Mouse (Mus musculus) forebrain, postnatal 0 days (tissue): ENCODE results near the gene Jak3. TPM values are rescaled to one million over a fixed set of nuclear protein-coding genes. Genes with fewer than 3 reads are reported as not detected.

Experiments
- ATAC-seq: fragments of 200-750 bp; cut with Nextera tagmentation; 2 replicates; pipeline ENCODE4 v1.8.0; 2017; ENCODE audit warnings: mild to moderate bottlenecking, moderate library complexity
- DNase-seq: peaks from one replicate; pipeline ENCODE4 v3.0.0-alpha.2; 2015
- H3K27ac ChIP-seq: fragments of 300-500 bp; sonication (generic); 2 replicates; pipeline ENCODE4 v1.5.1; 2014; ENCODE audit warnings: low read depth, mild to moderate bottlenecking, antibody characterized with exemption, low read length, moderate library complexity, mixed read lengths
- H3K27me3 ChIP-seq: fragments of 300-500 bp; sonication (generic); 2 replicates; pipeline ENCODE4 v1.6.1; 2014; ENCODE audit warnings: mild to moderate bottlenecking, low read length, mixed read lengths; ENCODE audit not compliant: insufficient read depth
- H3K36me3 ChIP-seq: fragments of 300-500 bp; sonication (generic); 2 replicates; pipeline ENCODE4 v1.6.1; 2014; ENCODE audit warnings: mild to moderate bottlenecking, moderate library complexity; ENCODE audit not compliant: insufficient read depth
- H3K4me1 ChIP-seq: fragments of 300-500 bp; sonication (generic); 2 replicates; pipeline ENCODE4 v1.6.1; 2014; ENCODE audit warnings: antibody characterized with exemption; ENCODE audit not compliant: insufficient read depth
- H3K4me2 ChIP-seq: fragments of 300-500 bp; sonication (generic); 2 replicates; pipeline ENCODE4 v1.6.1; 2014; ENCODE audit warnings: low read depth, mild to moderate bottlenecking, moderate library complexity
- H3K4me3 ChIP-seq: fragments of 300-500 bp; sonication (generic); 2 replicates; pipeline ENCODE4 v1.5.1; 2014; ENCODE audit warnings: low read depth, low read length, mixed read lengths
- H3K9ac ChIP-seq: fragments of 300-500 bp; sonication (generic); 2 replicates; pipeline ENCODE4 v1.6.1; 2014; ENCODE audit warnings: mild to moderate bottlenecking
- H3K9me3 ChIP-seq: fragments of 300-500 bp; sonication (generic); 2 replicates; pipeline ENCODE4 v1.6.1; 2016; ENCODE audit warnings: low read length
- CTCF ChIP-seq: sonication (generic); IDR thresholded peaks from 2 replicates; pipeline ENCODE4 v1.5.1; 2016; ENCODE audit warnings: antibody characterized with exemption, control low read depth, low read depth
- WGBS: fragments of 180-500 bp; shearing (Covaris S2); extraction: QIAGEN DNeasy Blood & Tissue Kit; methylation state at CpG from one replicate; pipeline ENCODE4 v1.1.7; 2014; 5-methylcytosine and 5-hydroxymethylcytosine counted together
- polyA plus RNA-seq: library from polyadenylated mRNA; unstranded; fragments of >200 nt; fragmentation: Nextera tagmentation; extraction: Ambion mirVana; gene quantifications from 2 replicates; pipeline ENCODE4 v1.2.1, GENCODE M21; 2015
- total RNA-seq: library from RNA; depleted of rRNA; stranded (reverse); fragments of >200 nt; gene quantifications from 2 replicates; pipeline ENCODE4 v1.2.3, GENCODE M21; 2014; rRNA removed

Jak3 gene
- total RNA-seq: 5.2 and 7.3 TPM in 2 replicates
- 2.8 and 4.4 TPM in 2 replicates for polyA plus RNA-seq

- Histone ChIP-seq H3K4me3 (peak within 1 kb of the TSS; percentile 47), H3K9ac (peak within 1 kb of the TSS; percentile 62), H3K9me3 (no peaks in the 10 kb centered on the region), H3K27me3 (peaks cover 26% of the 10 kb centered on the region), H3K27ac (peak within 1 kb of the TSS; percentile 76), H3K36me3 (no peaks in the 10 kb centered on the region), H3K4me2 (peak within 1 kb of the TSS; percentile 70), H3K4me1 (peaks cover 11% of the 10 kb centered on the region; the same call in 1 of the 2 replicates)
- 3% methylated on average over 39 of the region's 40 CpGs for WGBS
- peak; percentile 67 for ATAC-seq
- peak; percentile 89 for DNase-seq
- TF ChIP-seq CTCF: no peak
These were observed at the start of gene Jak3 for GRCm38 (mm10) chr8:71676020-71676741. TSS of gene Jak3 (plus strand) at chr8:71676296.

GRCm38 (mm10) chr8:71626753-71627152 is 49.3 kb upstream of the Jak3 start:
- WGBS: 84% methylated on average over 9 of the region's 9 CpGs
- no peaks in the 10 kb centered on the region for H3K27me3 ChIP-seq
- ATAC-seq: no peak

GRCm38 (mm10) chr8:71627265-71628099 is 48.6 kb upstream of the Jak3 start:
- H3K4me3 ChIP-seq: no peak overlapping the region
- peaks cover 38% of the 10 kb centered on the region for H3K36me3 ChIP-seq
- DNase-seq (no peak), ATAC-seq (no peak)
- H3K9me3 ChIP-seq: no peaks in the 10 kb centered on the region
- TF ChIP-seq CTCF: no peak
- no peaks in the 10 kb centered on the region for H3K27me3 ChIP-seq
- peaks cover 9% of the 10 kb centered on the region for H3K4me1 ChIP-seq
- H3K27ac ChIP-seq: no peak overlapping the region
- H3K9ac ChIP-seq: no peak overlapping the region
- 57% methylated on average over 9 of the region's 9 CpGs for WGBS
- H3K4me2 ChIP-seq: no peak overlapping the region

More at GRCm38 (mm10) chr8:71626753-71627152, 49.3 kb upstream of the Jak3 start:
- no peaks in the 10 kb centered on the region for H3K9me3 ChIP-seq
- peaks cover 9% of the 10 kb centered on the region for H3K4me1 ChIP-seq
- H3K27ac ChIP-seq: no peak overlapping the region
- H3K4me2 ChIP-seq: no peak overlapping the region
- peaks cover 38% of the 10 kb centered on the region for H3K36me3 ChIP-seq
- H3K9ac ChIP-seq: no peak overlapping the region
- no peak overlapping the region for H3K4me3 ChIP-seq
- no peak for TF ChIP-seq CTCF
- DNase-seq: no peak

GRCm38 (mm10) chr8:71628396-71629095 is 47.5 kb upstream of the Jak3 start:
- DNase-seq: no peak
- peak overlapping the region; percentile 45 for H3K4me3 ChIP-seq
- H3K4me1 ChIP-seq: peaks cover 9% of the 10 kb centered on the region
- TF ChIP-seq CTCF: no peak
- 10% methylated on average over 16 of the region's 16 CpGs for WGBS
- peak overlapping the region; percentile 82 for H3K27ac ChIP-seq
- H3K36me3 ChIP-seq: peaks cover 30% of the 10 kb centered on the region
- H3K4me2 ChIP-seq: peak overlapping the region; percentile 96
- H3K27me3 ChIP-seq: no peaks in the 10 kb centered on the region
- H3K9me3 ChIP-seq: no peaks in the 10 kb centered on the region
- ATAC-seq: no peak
- H3K9ac ChIP-seq: peak overlapping the region; percentile 64

- H3K27me3 ChIP-seq: no peaks in the 10 kb centered on the region
- H3K4me3 ChIP-seq: peak overlapping the region; percentile 45
- no peaks in the 10 kb centered on the region for H3K9me3 ChIP-seq
- H3K4me2 ChIP-seq: peak overlapping the region; percentile 96
- peak overlapping the region; percentile 82 for H3K27ac ChIP-seq
- peak; percentile 75 for TF ChIP-seq CTCF
- ATAC-seq (peak; percentile 87), DNase-seq (peak; percentile 95)
- peak overlapping the region; percentile 64 for H3K9ac ChIP-seq
- peaks cover 31% of the 10 kb centered on the region for H3K36me3 ChIP-seq
- peaks cover 9% of the 10 kb centered on the region for H3K4me1 ChIP-seq
- WGBS: 3% methylated on average over 55 of the region's 55 CpGs
These were observed 46.9 kb upstream of the Jak3 start for GRCm38 (mm10) chr8:71629096-71629697.

GRCm38 (mm10) chr8:71629781-71630212 is 46.3 kb upstream of the Jak3 start:
- 5% methylated on average over 25 of the region's 25 CpGs for WGBS
- H3K36me3 ChIP-seq: peaks cover 27% of the 10 kb centered on the region
- peaks cover 9% of the 10 kb centered on the region for H3K4me1 ChIP-seq
- peak overlapping the region; percentile 64; the same call in 1 of the 2 replicates for H3K9ac ChIP-seq
- DNase-seq (no peak), ATAC-seq (peak; percentile 5)
- peak overlapping the region; percentile 45 for H3K4me3 ChIP-seq
- no peak for TF ChIP-seq CTCF
- peak overlapping the region; percentile 96 for H3K4me2 ChIP-seq
- no peaks in the 10 kb centered on the region for H3K27me3 ChIP-seq
- H3K9me3 ChIP-seq: no peaks in the 10 kb centered on the region
- H3K27ac ChIP-seq: peak overlapping the region; percentile 82; the same call in 1 of the 2 replicates
